Mouse (Mus musculus) embryonic fibroblast, embryonic 13.5 days (primary cell): ENCODE measurements around the gene Trpm8. TPM values are rescaled to one million over a fixed set of nuclear protein-coding genes. Genes with fewer than 3 reads are reported as not detected.
A peak's percentile ranks its signal among the peaks of the same experiment; 100 is the strongest.

Experiments
- H3K27ac ChIP-seq: 2 replicates; pipeline ENCODE4 v1.5.1; 2012; ENCODE audit warnings: low read length, control low read depth, inconsistent platforms; ENCODE audit not compliant: insufficient read depth
- H3K4me1 ChIP-seq: 2 replicates; pipeline ENCODE4 v1.6.1; 2011; ENCODE audit warnings: low read length; ENCODE audit not compliant: control insufficient read depth, insufficient read depth
- H3K4me3 ChIP-seq: 2 replicates; pipeline ENCODE4 v1.5.1; 2011; ENCODE audit warnings: mild to moderate bottlenecking, control low read depth, low read length; ENCODE audit not compliant: insufficient read depth
- CTCF ChIP-seq: IDR thresholded peaks from 2 replicates; pipeline ENCODE4 v1.5.1; 2011; ENCODE audit warnings: mild to moderate bottlenecking, control low read depth, low read length, moderate library complexity, borderline replicate concordance; ENCODE audit not compliant: insufficient read depth
- POLR2A ChIP-seq: IDR thresholded peaks from 2 replicates; pipeline ENCODE4 v1.6.1; 2011; ENCODE audit warnings: low read depth, mild to moderate bottlenecking, control low read depth, low read length, moderate library complexity
- polyA plus RNA-seq: library from polyadenylated mRNA; stranded (reverse); fragments of >200 nt; gene quantifications from 2 replicates; pipeline ENCODE4 v1.2.4, GENCODE M21; 2011; ENCODE audit warnings: low read depth; ENCODE audit not compliant: missing spikeins, insufficient read length

Gene Trpm8
- polyA plus RNA-seq, 1 experiment: not detected

DNA sequence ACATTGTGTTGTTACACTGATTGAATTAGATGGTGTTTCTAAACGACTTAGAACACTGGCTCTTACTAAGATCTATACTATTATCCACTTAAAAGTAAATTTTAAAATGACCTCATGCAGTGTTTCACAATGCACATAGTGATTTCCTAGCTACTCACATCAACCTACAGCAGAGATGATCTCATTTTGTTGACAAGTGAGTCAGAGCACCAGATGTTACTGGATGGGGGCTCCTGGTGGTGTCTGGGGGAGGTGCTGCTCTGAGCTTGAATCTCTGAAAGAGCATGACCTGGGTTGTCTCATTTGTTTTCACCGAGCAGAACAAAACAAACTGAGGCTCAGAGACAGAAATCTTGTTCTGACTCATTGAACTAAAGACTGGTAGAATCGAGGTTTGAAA lies 68.1 kb downstream of the Trpm8 start:
- Histone ChIP-seq H3K4me3 (no peak overlapping the region), H3K27ac (no peak overlapping the region), H3K4me1 (peaks cover 5% of the 10 kb centered on the region)
- TF ChIP-seq CTCF (no peak), POLR2A (no peak)

DNA sequence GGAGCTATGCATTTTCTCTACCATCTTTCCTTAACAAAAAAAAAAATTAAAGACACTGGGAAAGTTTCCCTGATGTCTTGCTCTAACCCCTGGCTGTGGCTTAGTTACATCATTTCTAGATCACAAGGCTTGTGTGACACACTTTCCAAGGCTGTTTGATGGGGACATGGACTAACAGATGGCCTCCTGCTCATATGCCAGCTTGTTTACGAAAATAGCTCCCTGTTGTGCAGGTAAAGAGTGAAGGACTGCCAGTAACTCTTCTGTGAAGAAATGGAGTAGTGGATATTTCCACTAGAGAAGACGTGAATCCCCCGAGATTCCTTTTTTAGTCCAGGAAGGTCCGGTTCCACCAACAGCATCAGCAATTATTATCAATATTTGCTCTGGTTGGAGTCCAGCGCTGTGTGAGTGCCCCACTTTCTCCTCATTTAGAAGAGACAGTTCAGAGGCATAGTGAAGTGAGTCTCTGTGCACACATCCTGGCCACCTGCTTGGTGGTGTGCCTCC lies 71.1 kb downstream of the Trpm8 start:
- peaks cover 5% of the 10 kb centered on the region for H3K4me1 ChIP-seq
- no peak for TF ChIP-seq POLR2A
- TF ChIP-seq CTCF: no peak
- no peak overlapping the region for H3K4me3 ChIP-seq

GRCm38 (mm10) chr1:88350761-88351160 lies 73.3 kb downstream of the Trpm8 start:
- Histone ChIP-seq H3K4me3 (no peak overlapping the region), H3K4me1 (peaks cover 2% of the 10 kb centered on the region), H3K27ac (no peak overlapping the region)
- TF ChIP-seq CTCF: no peak
- TF ChIP-seq POLR2A: no peak

More for the DNA sequence above, 71.1 kb downstream of the Trpm8 start:
- no peak overlapping the region for H3K27ac ChIP-seq

DNA sequence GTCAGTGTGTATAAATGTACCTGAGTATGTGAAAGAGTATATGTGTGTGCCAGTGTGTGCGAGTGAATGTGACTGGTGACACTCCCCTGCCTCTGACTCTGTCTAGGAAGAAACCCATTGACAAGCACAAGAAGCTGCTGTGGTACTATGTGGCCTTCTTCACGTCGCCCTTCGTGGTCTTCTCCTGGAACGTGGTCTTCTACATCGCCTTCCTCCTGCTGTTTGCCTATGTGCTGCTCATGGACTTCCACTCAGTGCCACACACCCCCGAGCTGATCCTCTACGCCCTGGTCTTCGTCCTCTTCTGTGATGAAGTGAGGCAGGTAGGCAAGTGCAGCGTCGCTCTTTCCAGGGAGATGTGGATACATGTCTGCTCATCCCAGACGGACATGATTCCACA lies 77.6 kb downstream of the Trpm8 start:
- no peaks in the 10 kb centered on the region for H3K4me1 ChIP-seq
- TF ChIP-seq CTCF (no peak), POLR2A (no peak)
- H3K4me3 ChIP-seq: no peak overlapping the region
- no peak overlapping the region for H3K27ac ChIP-seq

DNA sequence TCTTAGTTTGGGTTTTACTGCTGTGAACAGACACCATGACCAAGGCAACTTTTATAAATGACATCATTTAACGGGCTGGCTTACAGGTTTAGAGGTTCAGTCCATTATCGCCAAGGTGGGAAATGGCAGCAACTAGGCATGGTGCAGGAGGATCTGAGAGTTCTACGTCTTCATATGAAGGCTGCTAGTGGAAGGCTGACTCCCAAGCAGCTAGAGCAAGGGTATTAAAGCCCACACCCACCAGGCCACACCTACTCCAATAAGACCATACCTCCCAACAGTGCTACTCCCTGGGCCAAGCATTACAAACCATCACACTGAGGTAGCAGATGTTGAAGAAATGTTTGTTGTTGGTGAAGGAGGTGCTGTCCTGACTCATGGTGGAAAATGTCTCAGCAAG lies 78.2 kb downstream of the Trpm8 start:
- TF ChIP-seq POLR2A (no peak), CTCF (no peak)
- no peaks in the 10 kb centered on the region for H3K4me1 ChIP-seq
- H3K27ac ChIP-seq: no peak overlapping the region
- no peak overlapping the region for H3K4me3 ChIP-seq

- TF ChIP-seq POLR2A (no peak), CTCF (no peak)
- Histone ChIP-seq H3K4me1 (no peaks in the 10 kb centered on the region), H3K4me3 (no peak overlapping the region), H3K27ac (no peak overlapping the region)
Observed at GRCm38 (mm10) chr1:88356616-88357015, 79.2 kb downstream of the Trpm8 start.

- H3K27ac ChIP-seq: no peak overlapping the region
- no peaks in the 10 kb centered on the region for H3K4me1 ChIP-seq
- TF ChIP-seq POLR2A (no peak), CTCF (0 out of 2 replicates have a peak, but pooled peaks have one; percentile 9)
- H3K4me3 ChIP-seq: no peak overlapping the region
Observed at GRCm38 (mm10) chr1:88357458-88358090, 80.1 kb downstream of the Trpm8 start.

DNA sequence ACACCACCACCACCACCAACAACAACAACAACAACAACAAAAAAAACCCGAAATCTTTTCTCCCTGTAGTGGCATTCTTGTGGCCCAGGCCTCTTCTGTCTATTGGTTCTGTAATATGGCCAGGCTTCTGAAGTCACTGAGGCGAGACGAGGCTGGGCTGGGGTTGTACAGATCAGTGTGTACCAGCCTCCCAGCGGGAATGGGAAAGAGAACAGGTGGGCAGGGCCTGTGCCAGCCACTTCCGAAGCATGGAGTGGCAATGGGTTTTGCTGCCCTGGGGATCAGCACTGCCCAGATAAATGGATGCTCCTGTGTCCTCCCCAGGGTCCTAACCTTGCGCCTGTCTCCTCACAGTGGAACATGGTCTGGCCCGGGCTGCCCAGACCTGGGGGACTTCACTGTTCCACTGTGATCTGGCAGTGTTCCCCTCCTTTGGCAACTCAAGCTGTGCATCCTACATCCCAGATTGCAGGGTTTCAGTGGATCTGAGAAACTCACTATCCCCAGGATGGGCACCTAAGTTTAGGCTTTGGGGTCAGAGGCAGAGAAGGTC lies 80.7 kb downstream of the Trpm8 start:
- Histone ChIP-seq H3K27ac (no peak overlapping the region), H3K4me3 (no peak overlapping the region), H3K4me1 (no peaks in the 10 kb centered on the region)
- TF ChIP-seq CTCF (no peak), POLR2A (no peak)

- Histone ChIP-seq H3K4me1 (no peaks in the 10 kb centered on the region), H3K27ac (peak overlapping the region; percentile 55), H3K4me3 (no peak overlapping the region)
- TF ChIP-seq POLR2A (no peak), CTCF (no peak)
Observed at GRCm38 (mm10) chr1:88361085-88361484, 83.6 kb downstream of the Trpm8 start.

DNA sequence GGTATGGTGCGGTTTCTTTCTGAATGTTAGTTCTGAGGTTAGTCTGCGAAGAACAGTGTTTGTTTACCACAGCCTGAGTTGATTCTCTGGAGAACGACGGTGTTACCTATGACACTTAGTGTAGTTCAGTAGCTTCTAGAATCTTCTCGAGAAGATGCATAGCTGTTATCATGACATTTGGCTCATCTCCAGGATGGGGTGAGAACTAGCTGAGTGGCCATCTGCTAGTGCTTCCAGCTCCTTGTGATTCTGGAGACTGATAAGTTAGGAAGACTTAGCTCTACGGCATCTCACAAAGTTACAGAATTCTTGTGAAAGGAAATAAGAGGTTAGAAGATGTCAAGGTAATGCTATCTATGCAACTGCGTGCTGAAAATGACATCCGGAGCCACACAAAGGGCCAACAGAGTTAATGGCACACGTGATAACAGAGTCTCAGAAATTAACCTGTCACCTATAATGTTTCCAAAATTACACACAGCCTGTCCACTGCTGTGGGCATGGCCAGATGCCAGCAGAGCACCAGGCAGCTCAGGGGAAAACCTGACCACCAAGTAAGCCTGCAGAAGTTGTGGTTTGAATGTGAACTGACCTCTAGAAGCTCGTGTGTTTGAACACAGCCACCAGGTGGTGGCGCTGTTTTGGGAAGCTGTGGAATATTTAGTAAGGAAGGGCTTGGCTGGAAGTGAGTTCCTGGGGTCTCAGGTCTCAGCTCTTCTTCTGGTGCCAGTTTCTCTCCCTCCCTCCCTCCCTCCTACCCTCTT lies 89.6 kb downstream of the Trpm8 start:
- Histone ChIP-seq H3K27ac (no peak overlapping the region), H3K4me1 (peaks cover 4% of the 10 kb centered on the region), H3K4me3 (no peak overlapping the region)
- no peak for TF ChIP-seq POLR2A
- TF ChIP-seq CTCF: no peak
